Mouse (Mus musculus) lung, postnatal 0 days (tissue): ENCODE data around the gene Gm20388. TPM values are rescaled to one million over a fixed set of nuclear protein-coding genes. Genes with fewer than 3 reads are reported as not detected.
A peak's percentile ranks its signal among the peaks of the same experiment; 100 is the strongest.

Experiments used
- ATAC-seq: fragments of 200-750 bp; cut with Nextera tagmentation; 2 replicates; pipeline ENCODE4 v1.8.0; 2017; ENCODE audit warnings: moderate library complexity
- DNase-seq: peaks from one replicate; pipeline ENCODE4 v3.0.0-alpha.2; 2016; ENCODE audit warnings: low spot score
- H3K27ac ChIP-seq: fragments of 300-500 bp; sonication (generic); 2 replicates; pipeline ENCODE4 v1.5.1; 2014; ENCODE audit warnings: antibody characterized with exemption, mild to moderate bottlenecking, low read length, mixed read lengths
- H3K27me3 ChIP-seq: fragments of 300-500 bp; sonication (generic); replicated peaks from 2 replicates; pipeline ENCODE4 v1.6.1; 2014; ENCODE audit warnings: low read length, mixed read lengths; ENCODE audit not compliant: insufficient read depth
- H3K36me3 ChIP-seq: fragments of 300-500 bp; sonication (generic); 2 replicates; pipeline ENCODE4 v1.6.1; 2014; ENCODE audit warnings: low read length, mixed read lengths; ENCODE audit not compliant: insufficient read depth
- H3K4me1 ChIP-seq: fragments of 300-500 bp; sonication (generic); 2 replicates; pipeline ENCODE4 v1.6.1; 2014; ENCODE audit warnings: antibody characterized with exemption, low read depth, low read length, mixed read lengths; ENCODE audit not compliant: insufficient read depth
- H3K4me2 ChIP-seq: fragments of 300-500 bp; sonication (generic); replicated peaks from 2 replicates; pipeline ENCODE4 v1.6.1; 2014; ENCODE audit warnings: low read depth, mild to moderate bottlenecking, low read length, moderate library complexity, mixed read lengths
- H3K4me3 ChIP-seq: fragments of 300-500 bp; sonication (generic); 2 replicates; pipeline ENCODE4 v1.5.1; 2014; ENCODE audit warnings: low read depth, low read length
- H3K9ac ChIP-seq: fragments of 300-500 bp; sonication (generic); replicated peaks from 2 replicates; pipeline ENCODE4 v1.6.1; 2014; ENCODE audit warnings: low read depth, mild to moderate bottlenecking
- H3K9me3 ChIP-seq: fragments of 300-500 bp; sonication (generic); 2 replicates; pipeline ENCODE4 v1.6.1; 2016; ENCODE audit warnings: low read length, mixed read lengths
- CTCF ChIP-seq: IDR thresholded peaks from 2 replicates; pipeline ENCODE4 v1.5.1; 2016; ENCODE audit warnings: antibody characterized with exemption, mild to moderate bottlenecking
- EP300 ChIP-seq: IDR thresholded peaks from 2 replicates; pipeline ENCODE4 v1.6.1; 2016; ENCODE audit warnings: antibody characterized with exemption, mild to moderate bottlenecking, control low read depth
- WGBS: fragments of 180-500 bp; shearing (Covaris S2); extraction: QIAGEN DNeasy Blood & Tissue Kit; methylation state at CpG from one replicate; pipeline ENCODE4 v1.1.7; 2014; 5-methylcytosine and 5-hydroxymethylcytosine counted together
- polyA plus RNA-seq: library from polyadenylated mRNA; unstranded; fragments of >200 nt; fragmentation: Nextera tagmentation; extraction: Ambion mirVana; gene quantifications from 2 replicates; pipeline ENCODE4 v1.2.1, GENCODE M21; 2015

The Gm20388 gene
- polyA plus RNA-seq, 1 experiment from 2014 or later, result not detected

DNA sequence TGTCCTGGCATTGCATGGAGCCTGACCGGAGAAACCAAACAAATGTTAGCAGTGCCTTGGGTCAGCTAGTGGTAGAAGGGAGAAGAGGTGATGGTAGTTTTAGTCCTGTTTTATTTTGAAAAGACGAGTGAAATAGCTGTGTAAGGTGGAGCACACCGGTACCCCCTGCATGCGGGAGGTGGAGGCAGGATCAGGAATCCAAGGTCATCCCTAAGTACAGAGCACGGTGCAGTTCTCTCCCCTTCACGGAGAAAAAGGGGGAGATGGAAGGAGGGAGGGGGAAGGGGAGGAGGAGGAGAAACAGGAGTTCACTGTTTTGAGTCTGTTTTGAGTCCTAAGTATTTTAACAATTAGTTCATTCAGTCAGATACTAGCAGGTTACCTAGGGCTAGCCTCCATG is 2.0 kb downstream of the Gm20388 start:
- H3K9ac ChIP-seq, result no peak overlapping the region
- ATAC-seq (no peak), DNase-seq (no peak)
- TF ChIP-seq EP300 (no peak), CTCF (no peak)
- peaks cover 23% of the 10 kb centered on the region; the same call in 1 of the 2 replicates for H3K4me1 ChIP-seq
- no peaks in the 10 kb centered on the region for H3K36me3 ChIP-seq
- WGBS, result 43% methylated on average over 6 of the region's 6 CpGs
- no peaks in the 10 kb centered on the region for H3K9me3 ChIP-seq
- H3K4me3 ChIP-seq, result no peak overlapping the region
- H3K27ac ChIP-seq, result peak overlapping the region; percentile 69; the same call in 1 of the 2 replicates
- H3K4me2 ChIP-seq, result no peak overlapping the region; the same call in 1 of the 2 replicates
- no peaks in the 10 kb centered on the region for H3K27me3 ChIP-seq

DNA sequence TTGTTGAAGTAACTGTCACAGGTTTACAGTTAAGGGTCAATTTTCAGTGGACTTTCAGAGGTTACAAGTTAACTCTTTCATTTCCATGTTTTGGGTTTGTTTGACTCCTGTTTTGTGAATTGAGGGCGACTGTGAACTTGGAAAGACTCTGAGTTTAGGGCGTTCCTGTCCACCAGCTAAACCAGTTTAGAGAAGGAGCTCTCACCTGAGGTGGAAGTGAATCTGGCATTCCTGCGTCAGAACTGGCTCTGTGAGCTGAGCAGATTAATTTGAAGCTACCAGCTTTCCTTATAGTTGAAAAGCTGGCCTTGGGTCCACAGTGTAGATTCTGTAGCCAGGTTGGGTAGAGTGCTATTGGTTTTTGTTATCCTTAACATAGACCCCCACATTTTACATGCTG is 2.5 kb downstream of the Gm20388 start:
- Histone ChIP-seq H3K4me3 (no peak overlapping the region), H3K27ac (peak overlapping the region; percentile 69), H3K9ac (no peak overlapping the region), H3K27me3 (no peaks in the 10 kb centered on the region), H3K4me2 (peak overlapping the region; percentile 28; the same call in 1 of the 2 replicates), H3K9me3 (no peaks in the 10 kb centered on the region), H3K4me1 (peaks cover 23% of the 10 kb centered on the region; the same call in 1 of the 2 replicates), H3K36me3 (no peaks in the 10 kb centered on the region)
- peak; percentile 82 for DNase-seq
- WGBS, result 46% methylated on average over 3 of the region's 3 CpGs
- peak; percentile 23; the same call in 1 of the 2 replicates for ATAC-seq
- TF ChIP-seq CTCF (no peak), EP300 (no peak)

DNA sequence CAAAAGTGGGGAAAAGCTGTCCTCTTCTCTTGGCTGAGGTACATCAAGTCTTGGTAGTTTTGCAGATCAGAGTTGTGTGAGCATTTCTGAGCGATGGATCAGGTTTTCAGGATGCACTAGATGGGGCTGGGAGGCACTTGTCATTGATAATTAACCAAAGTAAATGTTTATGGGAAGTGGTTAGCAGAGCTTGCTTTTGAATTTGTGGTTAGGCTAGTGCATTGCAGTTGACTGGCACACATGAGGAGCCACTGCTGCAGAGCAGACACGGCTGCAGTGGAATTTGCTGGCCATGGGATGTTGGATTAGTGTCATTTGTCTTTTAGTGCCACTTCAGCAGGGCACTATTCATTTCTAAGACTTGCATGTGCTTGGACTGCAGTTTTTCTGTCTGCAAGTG is 3.5 kb downstream of the Gm20388 start:
- Histone ChIP-seq H3K9ac (no peak overlapping the region), H3K27me3 (no peaks in the 10 kb centered on the region), H3K4me2 (peak overlapping the region; percentile 28; the same call in 1 of the 2 replicates), H3K4me1 (peaks cover 23% of the 10 kb centered on the region; the same call in 1 of the 2 replicates), H3K27ac (peak overlapping the region; percentile 69), H3K9me3 (no peaks in the 10 kb centered on the region), H3K4me3 (no peak overlapping the region), H3K36me3 (no peaks in the 10 kb centered on the region)
- no peak for ATAC-seq
- no peak for DNase-seq
- WGBS, result 24% methylated on average over 2 of the region's 2 CpGs
- no peak for TF ChIP-seq EP300
- TF ChIP-seq CTCF, result no peak

DNA sequence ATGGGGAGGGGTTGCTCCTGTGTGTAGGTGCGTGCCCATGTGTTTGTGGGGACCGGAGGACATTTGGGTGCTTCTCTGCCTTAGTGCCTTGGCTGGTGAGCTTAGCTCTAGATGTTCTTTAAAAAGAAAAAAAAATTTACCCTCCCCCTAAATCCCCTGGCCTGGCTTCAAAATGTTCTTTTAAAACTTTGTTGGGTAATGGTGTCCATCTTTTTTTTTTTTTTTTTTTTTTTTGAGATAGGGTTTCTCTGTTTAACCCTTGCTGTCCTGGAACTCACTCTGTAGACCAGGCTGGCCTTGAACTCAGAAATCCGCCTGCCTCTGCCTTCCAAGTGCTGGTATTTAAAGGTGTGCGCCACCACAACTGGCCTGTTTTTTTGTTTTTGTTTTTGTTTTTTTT is 4.7 kb downstream of the Gm20388 start:
- TF ChIP-seq CTCF, result no peak
- TF ChIP-seq EP300, result no peak
- no peak for DNase-seq
- Histone ChIP-seq H3K27me3 (no peaks in the 10 kb centered on the region), H3K9me3 (no peaks in the 10 kb centered on the region), H3K36me3 (no peaks in the 10 kb centered on the region), H3K4me3 (no peak overlapping the region), H3K4me1 (peaks cover 23% of the 10 kb centered on the region; the same call in 1 of the 2 replicates), H3K4me2 (no peak overlapping the region; the same call in 1 of the 2 replicates), H3K27ac (no peak overlapping the region), H3K9ac (no peak overlapping the region)
- ATAC-seq, result no peak
- 74% methylated on average over 4 of the region's 4 CpGs for WGBS

DNA sequence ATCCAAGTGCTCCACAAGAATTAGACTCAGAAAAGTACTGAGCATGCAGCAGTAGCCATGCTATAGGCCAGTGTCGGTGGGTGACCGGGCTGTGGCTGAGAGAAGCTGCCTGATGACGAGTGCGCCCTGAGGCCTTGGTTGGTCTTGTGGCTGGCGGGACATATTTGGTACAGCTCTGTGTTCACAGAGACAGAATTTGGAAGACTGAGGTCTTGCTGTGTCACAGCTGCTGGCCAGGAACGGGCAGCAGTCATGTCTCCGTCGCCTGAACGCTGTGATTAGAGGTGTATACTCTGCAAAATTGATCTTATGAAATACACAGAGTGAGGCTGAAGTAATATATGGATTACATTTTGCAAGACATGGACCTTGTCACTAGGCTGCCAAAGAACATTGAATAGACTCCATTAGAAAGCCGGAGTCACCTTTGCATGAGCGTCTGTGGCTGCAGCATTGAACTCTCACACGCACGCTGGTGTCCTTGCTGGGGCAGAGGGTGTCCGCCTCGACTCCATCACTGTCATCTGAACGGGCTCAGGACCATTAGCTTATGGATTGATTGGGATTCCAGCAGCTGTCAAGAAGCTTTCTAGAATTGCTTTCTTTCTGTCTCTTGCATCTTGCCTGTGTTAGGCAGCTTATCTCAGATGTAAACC is 5.7 kb downstream of the Gm20388 start:
- no peak for TF ChIP-seq EP300
- TF ChIP-seq CTCF, result no peak
- Histone ChIP-seq H3K4me1 (peaks cover 21% of the 10 kb centered on the region; the same call in 1 of the 2 replicates), H3K9ac (no peak overlapping the region), H3K4me3 (no peak overlapping the region), H3K27me3 (no peaks in the 10 kb centered on the region), H3K27ac (no peak overlapping the region), H3K36me3 (no peaks in the 10 kb centered on the region), H3K4me2 (no peak overlapping the region), H3K9me3 (no peaks in the 10 kb centered on the region)
- 70% methylated on average over 16 of the region's 16 CpGs for WGBS
- DNase-seq, result no peak
- no peak for ATAC-seq

DNA sequence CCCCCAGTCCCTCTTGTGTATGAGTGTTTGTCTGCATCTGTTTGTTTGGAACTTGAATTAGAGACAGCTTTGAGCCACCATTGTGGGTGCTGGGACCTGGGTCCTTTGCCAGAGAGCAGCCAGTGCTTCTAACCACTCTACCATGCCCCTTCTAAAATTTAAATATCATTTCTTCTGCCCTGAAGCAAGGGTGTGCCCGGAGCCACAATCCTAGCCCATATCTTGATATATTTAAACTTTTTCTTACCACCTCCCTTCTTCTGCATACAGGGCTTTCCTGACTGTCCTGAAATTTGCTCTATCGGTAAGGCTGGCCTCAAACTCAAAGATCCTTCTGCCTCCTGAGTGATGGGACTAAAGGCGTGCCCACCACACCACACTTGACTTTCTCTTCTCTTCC is 6.8 kb downstream of the Gm20388 start:
- TF ChIP-seq CTCF (no peak), EP300 (no peak)

More for the DNA sequence above, 6.8 kb downstream of the Gm20388 start:
- ATAC-seq, result no peak
- 76% methylated on average over 3 of the region's 3 CpGs for WGBS
- Histone ChIP-seq H3K27me3 (no peaks in the 10 kb centered on the region), H3K36me3 (no peaks in the 10 kb centered on the region), H3K27ac (no peak overlapping the region), H3K9me3 (no peaks in the 10 kb centered on the region), H3K4me1 (peaks cover 19% of the 10 kb centered on the region; the same call in 1 of the 2 replicates), H3K4me2 (no peak overlapping the region), H3K9ac (no peak overlapping the region), H3K4me3 (no peak overlapping the region)
- no peak for DNase-seq
